ENCODE assay signal across 11 mouse cellular contexts in the genomic region with DNA sequence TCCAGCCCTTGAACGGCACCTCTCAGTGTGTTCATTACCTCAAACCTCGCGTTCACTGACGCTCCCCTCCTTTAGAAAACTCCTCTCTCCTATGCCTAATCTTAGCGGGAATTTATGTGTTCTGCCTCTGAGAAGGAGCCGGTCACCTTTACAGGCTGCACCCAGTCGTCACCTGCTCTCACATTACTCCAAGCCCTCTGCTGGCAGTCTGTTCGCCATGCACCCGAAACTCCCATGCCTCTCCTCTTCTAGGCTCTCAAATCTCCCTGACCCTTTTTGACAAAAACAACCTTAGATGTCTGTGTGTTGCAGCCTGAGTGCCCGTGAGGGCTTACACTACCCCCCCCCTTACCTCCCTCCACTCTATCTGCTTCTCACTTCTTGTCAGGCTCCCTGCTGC. TPM values are rescaled to one million over a fixed set of nuclear protein-coding genes. Genes with fewer than 3 reads are reported as not detected.
DNase-seq lines count a peak whose midpoint lies in the region; ATAC-seq and TF ChIP-seq lines count a peak whose summit lies in the region.
"Had no signal": no experiment of that assay in that cellular context is flagged by ENCODE, and none has a peak within 500 bp of the region (broad histone marks: within the 10 kb centered on the region; RNA-seq: fewer than 3 reads in every experiment).

No protein-coding gene starts in this region.

- H3K4me1 ChIP-seq in heart, embryonic 13.5 days = no peaks in the 10 kb centered on the region
- H3K4me1 ChIP-seq in midbrain, embryonic 12.5 days = no peaks in the 10 kb centered on the region
- no peaks in the 10 kb centered on the region for H3K4me1 ChIP-seq in midbrain, embryonic 10.5 days
- no peaks in the 10 kb centered on the region for H3K4me1 ChIP-seq in bone marrow, adult 2 months (ENCODE audit: control insufficient read depth, insufficient read depth, low read length)
- H3K4me1 ChIP-seq: limb, embryonic 12.5 days had no signal

- H3K4me3 ChIP-seq in heart, embryonic 13.5 days = no peak overlapping the region
- H3K4me3 ChIP-seq in midbrain, embryonic 12.5 days = no peak overlapping the region
- no peak overlapping the region for H3K4me3 ChIP-seq in midbrain, embryonic 10.5 days
- H3K4me3 ChIP-seq in bone marrow, adult 2 months (replicated peaks; ENCODE audit: control insufficient read depth, low read depth, low read length) = no peak overlapping the region
- H3K4me3 ChIP-seq: limb, embryonic 12.5 days; myocyte had no signal

- no peak for TF ChIP-seq POLR2A in bone marrow, adult 2 months (IDR thresholded peaks at IDR 0.05; ENCODE audit: borderline replicate concordance, control insufficient read depth, low read depth, low read length)

- no peaks in the 10 kb centered on the region for H3K36me3 ChIP-seq in heart, embryonic 13.5 days
- no peaks in the 10 kb centered on the region for H3K36me3 ChIP-seq in midbrain, embryonic 12.5 days
- peaks cover 4% of the 10 kb centered on the region; the same call in 1 of the 2 replicates for H3K36me3 ChIP-seq in midbrain, embryonic 10.5 days
- H3K36me3 ChIP-seq: limb, embryonic 12.5 days had no signal

- peak overlapping the region; percentile 44 for H3K4me2 ChIP-seq in heart, embryonic 13.5 days
- no peak overlapping the region for H3K4me2 ChIP-seq in midbrain, embryonic 12.5 days (replicated peaks)
- H3K4me2 ChIP-seq: limb, embryonic 12.5 days had no signal

- H3K9me3 ChIP-seq in heart, embryonic 13.5 days = peaks cover 7% of the 10 kb centered on the region; the same call in 1 of the 2 replicates
- H3K9me3 ChIP-seq in midbrain, embryonic 12.5 days = no peaks in the 10 kb centered on the region
- no peaks in the 10 kb centered on the region for H3K9me3 ChIP-seq in midbrain, embryonic 10.5 days (replicated peaks)
- H3K9me3 ChIP-seq: limb, embryonic 12.5 days had no signal

- ATAC-seq in heart, embryonic 13.5 days (ENCODE audit: extremely low read depth, insufficient number of reproducible peaks, low FRiP score, low TSS enrichment) = no peak
- 0 out of 2 replicates have a peak, but pooled peaks have one; percentile 16 for ATAC-seq in midbrain, embryonic 12.5 days (ENCODE audit: low FRiP score, low read depth)
- peak; percentile 88 for ATAC-seq in megakaryocyte-erythroid progenitor cell, adult 5-6 weeks (replicated peaks; ENCODE audit: low FRiP score, low TSS enrichment, poor library complexity, severe bottlenecking)
- ATAC-seq: hindbrain, embryonic 16.5 days had no signal

- TF ChIP-seq CTCF in bone marrow, adult 2 months (IDR thresholded peaks at IDR 0.05; ENCODE audit: control insufficient read depth, insufficient read depth, low read length) = peak; percentile 33; the same call in 1 of the 2 replicates

- no peaks in the 10 kb centered on the region for H3K27me3 ChIP-seq in heart, embryonic 13.5 days (replicated peaks)
- no peaks in the 10 kb centered on the region for H3K27me3 ChIP-seq in midbrain, embryonic 12.5 days
- H3K27me3 ChIP-seq in midbrain, embryonic 10.5 days (ENCODE audit: low read depth, poor library complexity, severe bottlenecking) = no peaks in the 10 kb centered on the region
- H3K27me3 ChIP-seq: limb, embryonic 12.5 days had no signal

- intact Hi-C loops in left cerebral cortex, postnatal 4 days (cut with DNase I) = no loop called here

- WGBS in heart, embryonic 13.5 days = 19% methylated on average over 10 of the region's 10 CpGs
- 39% methylated on average over 10 of the region's 10 CpGs for WGBS in midbrain, embryonic 12.5 days
- WGBS in midbrain, embryonic 10.5 days = 42% methylated on average over 10 of the region's 10 CpGs
- 46% methylated on average over 10 of the region's 10 CpGs for WGBS in bone marrow, adult 2 months

- no peak overlapping the region for H3K9ac ChIP-seq in heart, embryonic 13.5 days
- H3K9ac ChIP-seq in midbrain, embryonic 12.5 days (replicated peaks) = no peak overlapping the region
- H3K9ac ChIP-seq: limb, embryonic 12.5 days had no signal

- no peak for DNase-seq in heart, adult 9 months (ENCODE audit: low spot score in 2 of 2)
- DNase-seq in midbrain, embryonic 10.5 days (ENCODE audit: low spot score) = no peak
- DNase-seq in left cerebral cortex, postnatal 4 days = no peak
- DNase-seq in ovary, postnatal 10 days (ENCODE audit: low spot score) = no peak

- H3K27ac ChIP-seq in heart, embryonic 13.5 days (replicated peaks) = no peak overlapping the region
- H3K27ac ChIP-seq in midbrain, embryonic 12.5 days (replicated peaks) = no peak overlapping the region
- no peak overlapping the region for H3K27ac ChIP-seq in midbrain, embryonic 10.5 days (replicated peaks)
- H3K27ac ChIP-seq in bone marrow, adult 2 months (ENCODE audit: control insufficient read depth, insufficient read depth, low read depth, low read length, poor library complexity) = no peak overlapping the region
- H3K27ac ChIP-seq: limb, embryonic 12.5 days had no signal

RNA-seq across cellular contexts. Expression of a gene that starts 13.2 kb away (rescaled TPM):
- polyA plus RNA-seq in heart, embryonic 13.5 days (2015; fragmentation: Nextera tagmentation; extraction: Ambion mirVana) = 0.42 and 0.57 TPM in 2 replicates
- polyA plus RNA-seq in midbrain, embryonic 12.5 days (2016; fragmentation: Nextera tagmentation; extraction: Ambion mirVana) = 0.24 and 0.26 TPM in 2 replicates
- 0.20 and 0.29 TPM in 2 replicates for polyA plus RNA-seq in midbrain, embryonic 10.5 days (2016; fragmentation: Nextera tagmentation; extraction: Ambion mirVana)
- 3.6 and 4.0 TPM in 2 replicates for polyA plus RNA-seq in bone marrow, adult 2 months (2011; ENCODE audit: insufficient read depth, insufficient read length, low replicate concordance, missing spikeins)
- 0.09 and 1.5 TPM in 2 replicates for total RNA-seq in megakaryocyte-erythroid progenitor cell, adult 5-6 weeks (2014; fragmentation: Nextera tagmentation)
- 0.99 and 3.8 TPM in 2 replicates for total RNA-seq in megakaryocyte-erythroid progenitor cell, adult 5-6 weeks (2017)
- not detected for total RNA-seq in left cerebral cortex, postnatal 4 days (2021)
- polyA plus RNA-seq: myocyte had no signal

RNA-seq across cellular contexts. Expression of a gene that starts 19.2 kb away (rescaled TPM):
- 0.45 and 1.1 TPM in 2 replicates for polyA plus RNA-seq in heart, embryonic 13.5 days (2015; fragmentation: Nextera tagmentation; extraction: Ambion mirVana)
- 1.9 and 2.5 TPM in 2 replicates for polyA plus RNA-seq in midbrain, embryonic 12.5 days (2016; fragmentation: Nextera tagmentation; extraction: Ambion mirVana)
- polyA plus RNA-seq in midbrain, embryonic 10.5 days (2016; fragmentation: Nextera tagmentation; extraction: Ambion mirVana) = 4.0 and 4.6 TPM in 2 replicates
- not detected in 2 replicates for polyA plus RNA-seq in bone marrow, adult 2 months (2011; ENCODE audit: insufficient read depth, insufficient read length, low replicate concordance, missing spikeins)
- total RNA-seq in megakaryocyte-erythroid progenitor cell, adult 5-6 weeks (2014; fragmentation: Nextera tagmentation) = 0.09 and 0.30 TPM in 2 replicates
- total RNA-seq in megakaryocyte-erythroid progenitor cell, adult 5-6 weeks (2017) = 0.38 TPM in 1 of 2 replicates, not detected in the other
- under 1 TPM; 0.16 to 0.18 TPM for total RNA-seq in left cerebral cortex, postnatal 4 days (2021)
- polyA plus RNA-seq: myocyte had no signal

RNA-seq across cellular contexts. Expression of a gene that starts 28.5 kb away (rescaled TPM):
- polyA plus RNA-seq in heart, embryonic 13.5 days (2015; fragmentation: Nextera tagmentation; extraction: Ambion mirVana) = not detected in 2 replicates
- 0.18 and 0.34 TPM in 2 replicates for polyA plus RNA-seq in midbrain, embryonic 12.5 days (2016; fragmentation: Nextera tagmentation; extraction: Ambion mirVana)
- polyA plus RNA-seq in midbrain, embryonic 10.5 days (2016; fragmentation: Nextera tagmentation; extraction: Ambion mirVana) = 0.17 and 0.19 TPM in 2 replicates
- not detected in 2 replicates for polyA plus RNA-seq in bone marrow, adult 2 months (2011; ENCODE audit: insufficient read depth, insufficient read length, low replicate concordance, missing spikeins)
- total RNA-seq in megakaryocyte-erythroid progenitor cell, adult 5-6 weeks (2014; fragmentation: Nextera tagmentation) = not detected in 2 replicates
- not detected in 2 replicates for total RNA-seq in megakaryocyte-erythroid progenitor cell, adult 5-6 weeks (2017)
- total RNA-seq in left cerebral cortex, postnatal 4 days (2021) = 1 to 10 TPM in 1 of 2 experiments, under 1 TPM in 1; 0.83 to 1.2 TPM
- polyA plus RNA-seq: limb, embryonic 12.5 days had no signal
